Mouse (Mus musculus): ENCODE results near the gene Eif4ebp2. TPM values are rescaled to one million over a fixed set of nuclear protein-coding genes. Genes with fewer than 3 reads are reported as not detected.

Gene Eif4ebp2
- polyA plus RNA-seq (2012; rRNA removed): 101 and 132 TPM in 2 replicates

DNA sequence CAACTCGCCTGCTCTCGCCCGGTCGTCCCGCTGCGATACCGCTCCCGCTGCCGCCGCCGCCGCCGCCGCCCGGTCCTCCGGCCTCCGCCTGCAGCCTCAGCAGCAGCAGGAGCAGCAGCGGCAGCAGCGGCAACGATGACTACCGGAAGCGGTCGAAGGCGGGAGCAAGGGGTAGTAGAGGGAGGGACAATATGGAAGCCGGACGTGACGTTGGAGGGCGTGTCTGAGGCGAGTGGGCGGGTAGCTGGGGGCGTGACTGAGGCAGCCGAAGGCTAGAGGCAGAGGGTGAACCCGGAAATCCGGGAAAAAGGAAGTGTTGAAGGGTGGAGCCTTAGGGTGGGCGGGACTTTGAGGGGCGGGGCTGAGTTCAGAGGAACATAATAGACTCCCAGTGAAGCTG, at the start of gene Eif4ebp2:
TSS of gene Eif4ebp2 (minus strand) at position 17 of the 400 bp plus-strand sequence.
- TF ChIP-seq POLR2A (IDR thresholded peaks at IDR 0.05; ENCODE audit: borderline replicate concordance, extremely low read depth, low read depth, low read length): peak; percentile 93
- TF ChIP-seq CTCF (IDR thresholded peaks at IDR 0.05; ENCODE audit: insufficient read depth, low read length): no peak

DNA sequence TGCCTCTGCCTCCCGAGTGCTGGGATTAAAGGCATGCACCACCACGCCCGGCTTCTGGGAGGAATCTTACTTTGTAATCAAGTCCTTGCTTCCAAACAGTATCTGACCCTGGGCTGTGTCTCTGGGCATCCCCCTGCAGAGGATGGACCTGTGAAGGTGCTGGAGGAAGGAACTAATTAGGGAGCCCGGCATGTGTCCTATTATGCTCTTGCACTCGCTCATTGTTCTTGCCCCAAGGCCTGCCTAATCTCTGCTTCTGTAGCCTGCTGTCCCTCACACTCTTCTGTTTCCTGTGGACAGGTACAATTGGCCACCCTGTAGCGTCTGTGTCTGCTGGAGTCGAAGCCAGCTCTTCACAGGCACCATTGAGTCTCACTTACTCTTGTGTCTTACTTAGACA, 48.3 kb upstream of the Eif4ebp2 start:
- no peak overlapping the region for H3K4me3 ChIP-seq (replicated peaks; ENCODE audit: extremely low read depth, low read depth, low read length)
- no peak for TF ChIP-seq CTCF (IDR thresholded peaks at IDR 0.05; ENCODE audit: insufficient read depth, low read length)
- TF ChIP-seq POLR2A (IDR thresholded peaks at IDR 0.05; ENCODE audit: borderline replicate concordance, extremely low read depth, low read depth, low read length): no peak
- WGBS: 71% methylated on average over 7 of the region's 7 CpGs

More for the DNA sequence above, at the start of gene Eif4ebp2:
- under 1% methylated on average over 34 of the region's 36 CpGs for WGBS
- peak; percentile 100 for DNase-seq
- Histone ChIP-seq H3K4me1 (ENCODE audit: control insufficient read depth, insufficient read depth, low read length) (peaks cover 27% of the 10 kb centered on the region), H3K4me3 (replicated peaks; ENCODE audit: extremely low read depth, low read depth, low read length) (peak within 1 kb of the TSS; percentile 93)

DNA sequence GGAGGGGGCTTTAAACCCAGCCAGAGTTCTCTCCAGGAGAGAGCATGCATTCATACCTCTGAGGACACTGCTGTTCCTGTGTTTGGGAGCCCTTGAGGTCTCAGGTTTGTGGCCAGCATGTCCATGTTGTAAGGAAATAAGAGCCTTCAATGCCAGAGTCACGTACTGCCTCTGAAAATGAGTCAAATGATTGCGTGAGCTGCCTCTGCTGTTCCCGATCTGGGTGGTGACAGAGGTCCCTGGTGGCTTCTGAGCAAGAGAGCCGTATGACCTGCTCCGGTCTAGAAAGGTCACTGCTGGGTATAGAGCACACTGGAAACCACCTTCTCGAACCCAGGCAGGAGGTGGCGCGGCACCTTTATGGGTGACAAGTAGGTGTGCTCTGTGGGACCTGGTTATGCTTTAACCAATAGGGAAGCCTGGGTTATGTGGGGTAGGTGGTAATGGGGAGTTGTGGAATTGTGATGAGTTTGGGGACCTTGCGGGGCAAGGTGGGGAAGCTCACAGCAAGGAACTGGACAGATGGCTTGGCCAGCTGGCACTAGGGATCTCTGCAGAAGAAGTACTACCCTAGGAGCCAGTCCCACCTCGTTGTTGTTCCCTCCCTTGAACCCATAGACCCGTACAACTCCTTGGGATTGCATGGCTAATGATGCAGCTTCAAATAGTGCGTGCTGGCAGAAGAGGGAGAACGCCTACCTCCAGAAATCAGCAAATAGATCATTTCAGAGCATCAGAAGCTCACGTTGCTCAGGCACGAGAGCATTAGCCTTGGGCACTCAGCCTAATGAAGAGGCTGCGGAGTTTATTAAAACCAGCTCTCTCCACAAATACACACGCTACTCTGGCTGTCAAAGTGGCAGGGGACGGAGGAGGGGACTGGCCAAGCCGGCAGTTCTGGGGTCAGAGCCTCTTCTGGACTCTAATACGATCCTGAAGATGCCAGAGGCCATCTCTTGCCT, 47.3 kb upstream of the Eif4ebp2 start:
- whole genome bisulfite sequencing: 88% methylated on average over 20 of the region's 20 CpGs
- DNase-seq: no peak
- TF ChIP-seq POLR2A (IDR thresholded peaks at IDR 0.05; ENCODE audit: borderline replicate concordance, extremely low read depth, low read depth, low read length): no peak
- TF ChIP-seq CTCF (IDR thresholded peaks at IDR 0.05; ENCODE audit: insufficient read depth, low read length): no peak
- no peaks in the 10 kb centered on the region for H3K4me1 ChIP-seq (ENCODE audit: control insufficient read depth, insufficient read depth, low read length)
- no peak overlapping the region for H3K4me3 ChIP-seq (replicated peaks; ENCODE audit: extremely low read depth, low read depth, low read length)

More for the DNA sequence above, 48.3 kb upstream of the Eif4ebp2 start:
- no peaks in the 10 kb centered on the region for H3K4me1 ChIP-seq (ENCODE audit: control insufficient read depth, insufficient read depth, low read length)
- no peak for DNase-seq

DNA sequence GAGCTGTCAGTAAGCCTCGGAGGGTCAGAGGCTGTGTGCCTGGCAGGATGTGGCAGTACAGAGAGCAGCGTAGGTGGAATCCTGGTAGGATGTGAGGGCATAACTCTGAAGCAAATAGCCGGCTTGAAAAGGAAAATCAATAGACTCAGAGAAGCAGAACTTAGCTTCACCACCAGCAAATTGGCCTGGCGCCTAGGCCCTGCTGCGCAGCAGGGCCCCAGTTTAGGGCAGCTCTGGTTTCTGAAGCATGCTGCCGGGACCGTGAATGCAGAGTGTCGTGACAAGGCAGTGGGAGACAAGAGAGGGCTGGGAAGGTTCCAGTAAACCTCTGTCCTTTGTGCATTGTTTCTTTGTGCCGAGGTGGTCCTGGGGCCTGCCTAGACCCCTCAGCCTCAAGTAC, 43.8 kb upstream of the Eif4ebp2 start:
- WGBS: 63% methylated on average over 9 of the region's 9 CpGs
- TF ChIP-seq CTCF (IDR thresholded peaks at IDR 0.05; ENCODE audit: insufficient read depth, low read length): no peak
- TF ChIP-seq POLR2A (IDR thresholded peaks at IDR 0.05; ENCODE audit: borderline replicate concordance, extremely low read depth, low read depth, low read length): no peak
- DNase-seq: no peak
- Histone ChIP-seq H3K4me1 (ENCODE audit: control insufficient read depth, insufficient read depth, low read length) (no peaks in the 10 kb centered on the region), H3K4me3 (replicated peaks; ENCODE audit: extremely low read depth, low read depth, low read length) (no peak overlapping the region)

DNA sequence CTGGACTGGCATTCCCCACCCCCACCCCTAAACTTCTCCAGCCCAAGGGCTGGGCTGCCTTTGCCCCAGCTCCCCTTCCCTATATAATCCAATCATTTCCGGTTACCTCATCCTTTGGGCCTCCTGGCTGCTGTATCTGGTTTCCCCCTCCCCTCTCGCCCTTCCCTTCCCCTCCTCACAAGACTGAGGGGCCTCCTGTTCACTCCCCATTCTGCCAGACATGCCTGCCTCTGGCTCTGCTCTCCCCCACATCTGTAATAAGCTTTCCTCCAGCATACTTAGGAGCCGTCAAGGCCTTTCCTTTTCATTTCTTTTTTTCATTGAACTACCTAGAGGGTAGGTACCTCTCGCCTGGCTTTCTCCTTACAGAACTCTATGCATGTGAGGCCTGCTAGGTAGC, 43.0 kb upstream of the Eif4ebp2 start:
- Histone ChIP-seq H3K4me1 (ENCODE audit: control insufficient read depth, insufficient read depth, low read length) (no peaks in the 10 kb centered on the region), H3K4me3 (replicated peaks; ENCODE audit: extremely low read depth, low read depth, low read length) (no peak overlapping the region)
- no peak for TF ChIP-seq CTCF (IDR thresholded peaks at IDR 0.05; ENCODE audit: insufficient read depth, low read length)
- TF ChIP-seq POLR2A (IDR thresholded peaks at IDR 0.05; ENCODE audit: borderline replicate concordance, extremely low read depth, low read depth, low read length): no peak
- DNase-seq: no peak
- 67% methylated on average over 4 of the region's 4 CpGs for whole genome bisulfite sequencing

DNA sequence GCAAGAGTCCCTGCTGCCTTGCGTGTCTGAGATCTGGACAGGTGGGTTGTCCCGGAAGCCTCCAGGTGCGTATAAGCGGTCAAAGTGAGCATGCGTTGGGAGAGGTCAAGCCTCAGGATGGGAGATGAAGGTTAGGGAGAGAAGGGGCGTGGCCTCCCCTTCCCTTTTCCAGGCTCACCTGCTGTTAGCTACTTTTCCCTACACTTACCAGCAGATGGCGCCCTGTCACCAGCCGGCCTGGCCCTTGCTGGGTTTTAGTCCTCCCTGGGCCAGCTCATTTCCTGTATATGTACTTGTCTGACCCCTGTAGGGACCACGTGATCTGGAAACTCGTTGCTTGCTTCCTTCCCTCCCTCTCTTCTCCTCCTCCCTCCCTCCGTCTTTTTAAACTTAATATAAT, 39.6 kb upstream of the Eif4ebp2 start:
- peak; percentile 78 for DNase-seq
- Histone ChIP-seq H3K4me1 (ENCODE audit: control insufficient read depth, insufficient read depth, low read length) (no peaks in the 10 kb centered on the region), H3K4me3 (replicated peaks; ENCODE audit: extremely low read depth, low read depth, low read length) (no peak overlapping the region)
- 21% methylated on average over 11 of the region's 11 CpGs for WGBS
- TF ChIP-seq CTCF (IDR thresholded peaks at IDR 0.05; ENCODE audit: insufficient read depth, low read length) (peak; percentile 87), POLR2A (IDR thresholded peaks at IDR 0.05; ENCODE audit: borderline replicate concordance, extremely low read depth, low read depth, low read length) (no peak)

DNA sequence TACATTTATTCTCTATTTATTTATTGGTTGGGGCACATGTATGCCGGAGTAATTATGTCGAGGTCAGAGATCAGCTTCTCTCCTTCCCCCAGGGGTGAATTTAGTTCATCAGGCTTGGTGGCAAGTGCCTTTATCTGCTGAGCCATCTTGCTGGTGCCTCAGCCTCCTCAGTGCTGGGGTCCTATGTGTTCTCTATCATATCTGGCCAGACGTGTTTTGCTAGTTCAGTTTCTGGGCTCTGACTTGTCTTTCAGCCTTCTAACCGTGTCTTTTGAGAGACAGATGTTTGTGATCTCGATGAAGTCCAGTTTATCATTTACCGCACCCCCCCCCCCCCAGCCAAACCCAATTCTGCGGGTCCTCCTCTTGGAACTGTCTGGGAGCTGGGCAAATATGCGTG, 39.1 kb upstream of the Eif4ebp2 start:
- TF ChIP-seq CTCF (IDR thresholded peaks at IDR 0.05; ENCODE audit: insufficient read depth, low read length) (no peak), POLR2A (IDR thresholded peaks at IDR 0.05; ENCODE audit: borderline replicate concordance, extremely low read depth, low read depth, low read length) (no peak)
- no peaks in the 10 kb centered on the region for H3K4me1 ChIP-seq (ENCODE audit: control insufficient read depth, insufficient read depth, low read length)
- DNase-seq: no peak
- WGBS: 38% methylated on average over 8 of the region's 8 CpGs
- no peak overlapping the region for H3K4me3 ChIP-seq (replicated peaks; ENCODE audit: extremely low read depth, low read depth, low read length)

DNA sequence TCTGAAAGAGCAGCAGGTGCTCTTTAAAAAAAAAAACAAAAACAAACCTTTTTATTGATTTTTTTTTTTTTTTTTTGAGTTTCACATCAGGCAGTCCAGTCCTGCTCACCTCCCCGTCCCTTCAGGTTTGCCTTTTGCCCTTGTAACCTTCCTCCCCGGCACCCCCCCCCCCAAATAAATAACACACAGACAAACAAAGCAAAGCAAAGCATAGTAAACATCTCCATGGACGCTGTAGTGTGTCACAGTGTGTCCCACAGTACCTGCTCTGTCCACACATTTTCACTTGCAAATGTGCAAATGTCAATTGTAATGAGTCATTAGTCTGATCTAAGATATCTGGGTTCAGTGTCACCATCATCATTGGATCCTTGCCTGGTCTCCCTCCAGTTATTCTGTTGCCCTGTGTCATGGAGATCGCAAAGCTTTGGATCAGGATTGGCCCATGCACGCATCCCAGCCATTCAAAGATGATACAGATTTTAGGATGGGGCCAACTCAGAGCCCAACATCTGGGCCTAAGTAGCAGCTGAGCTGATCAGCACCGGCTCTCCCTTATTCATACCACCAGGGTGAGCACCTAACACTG, 36.2 kb upstream of the Eif4ebp2 start:
- H3K4me3 ChIP-seq (replicated peaks; ENCODE audit: extremely low read depth, low read depth, low read length): no peak overlapping the region
- DNase-seq: no peak
- no peaks in the 10 kb centered on the region for H3K4me1 ChIP-seq (ENCODE audit: control insufficient read depth, insufficient read depth, low read length)
- TF ChIP-seq POLR2A (IDR thresholded peaks at IDR 0.05; ENCODE audit: borderline replicate concordance, extremely low read depth, low read depth, low read length) (no peak), CTCF (IDR thresholded peaks at IDR 0.05; ENCODE audit: insufficient read depth, low read length) (no peak)
- 83% methylated on average over 6 of the region's 6 CpGs for WGBS

DNA sequence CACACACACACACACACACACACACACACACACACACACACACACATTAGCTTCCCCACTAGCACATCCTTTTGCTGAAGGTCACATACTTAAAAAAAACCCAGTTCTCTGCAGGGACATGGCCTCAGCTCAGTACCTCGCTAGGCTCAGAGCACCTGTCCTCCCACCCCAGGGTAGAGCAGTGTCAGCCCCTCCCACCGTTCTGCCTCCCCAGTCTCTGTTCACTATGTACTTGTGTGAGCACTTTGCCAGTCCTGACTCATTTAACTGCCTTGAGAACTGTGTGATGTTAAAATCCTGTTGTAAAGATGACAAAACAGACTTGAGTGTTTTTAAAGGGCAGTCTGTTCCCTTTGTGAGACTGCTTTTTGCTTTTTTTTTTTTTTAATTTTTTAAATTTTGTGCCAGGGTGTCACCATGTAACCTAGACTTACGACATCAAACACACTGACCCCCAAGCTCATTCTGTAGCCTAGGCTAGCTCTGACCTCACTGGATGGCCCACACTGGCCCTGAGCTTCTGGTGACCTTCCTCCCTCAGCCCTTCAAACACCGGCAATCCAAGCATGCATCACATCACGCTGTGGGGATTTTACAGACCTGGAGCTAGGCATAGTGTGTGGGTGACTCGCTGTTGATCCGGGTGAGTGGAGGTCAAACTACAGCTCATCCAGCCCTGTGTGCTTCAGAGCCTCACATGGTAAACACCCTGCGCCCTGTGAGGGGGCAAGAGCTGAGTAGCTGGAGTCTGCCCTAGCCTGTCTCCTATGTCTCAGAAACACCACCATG, 34.3 kb upstream of the Eif4ebp2 start:
- 85% methylated on average over 8 of the region's 8 CpGs for WGBS
- Histone ChIP-seq H3K4me1 (ENCODE audit: control insufficient read depth, insufficient read depth, low read length) (no peaks in the 10 kb centered on the region), H3K4me3 (replicated peaks; ENCODE audit: extremely low read depth, low read depth, low read length) (no peak overlapping the region)
- no peak for TF ChIP-seq POLR2A (IDR thresholded peaks at IDR 0.05; ENCODE audit: borderline replicate concordance, extremely low read depth, low read depth, low read length)
- no peak for DNase-seq

Data from lung, adult 2 months (tissue).